Mouse (Mus musculus): ENCODE results near the gene Tbc1d2. TPM values are rescaled to one million over a fixed set of nuclear protein-coding genes. Genes with fewer than 3 reads are reported as not detected.

The Tbc1d2 gene
- polyA plus RNA-seq (2012; rRNA removed) = 3.0 and 4.2 TPM in 2 replicates

DNA sequence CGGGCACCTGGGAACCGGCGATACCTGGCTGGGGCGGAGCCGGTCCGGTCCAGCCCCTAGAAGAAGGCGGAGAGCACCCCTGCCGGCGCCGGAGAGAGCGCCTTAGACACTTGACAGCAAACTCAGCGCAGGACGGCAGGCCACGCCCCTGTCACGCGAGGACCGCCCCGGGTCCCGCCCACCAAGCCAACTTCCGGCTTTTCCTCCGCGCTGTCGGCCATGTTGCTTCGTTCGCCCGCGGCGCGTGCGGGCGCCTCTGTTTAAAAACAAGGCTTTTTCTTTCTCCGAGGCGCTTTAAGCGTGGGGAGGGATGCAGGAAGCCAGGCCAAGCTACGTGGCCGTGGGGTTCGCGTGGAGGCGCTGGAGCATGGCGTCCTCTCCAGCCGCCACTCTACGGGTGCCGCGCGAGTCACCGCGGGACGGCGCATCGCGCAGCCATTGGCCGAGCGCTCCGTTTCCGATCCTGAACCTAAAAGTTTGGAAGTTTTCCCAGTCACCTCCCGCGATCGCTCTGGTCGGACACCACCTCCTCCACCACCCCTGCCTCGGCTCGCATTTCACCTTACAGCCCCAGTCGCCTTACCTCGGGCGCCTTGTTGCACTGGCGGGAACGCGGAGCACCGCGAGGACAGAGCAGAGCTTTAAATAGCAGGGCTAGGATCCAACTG is at the start of gene Tbc1d2:
TSS of gene Tbc1d2 (minus strand) at position 124 of the 668 bp plus-strand sequence.
- DNase-seq (ENCODE audit: extremely low spot score in 1 of 2, low spot score in 1 of 2) = peak; percentile 79 to 95

DNA sequence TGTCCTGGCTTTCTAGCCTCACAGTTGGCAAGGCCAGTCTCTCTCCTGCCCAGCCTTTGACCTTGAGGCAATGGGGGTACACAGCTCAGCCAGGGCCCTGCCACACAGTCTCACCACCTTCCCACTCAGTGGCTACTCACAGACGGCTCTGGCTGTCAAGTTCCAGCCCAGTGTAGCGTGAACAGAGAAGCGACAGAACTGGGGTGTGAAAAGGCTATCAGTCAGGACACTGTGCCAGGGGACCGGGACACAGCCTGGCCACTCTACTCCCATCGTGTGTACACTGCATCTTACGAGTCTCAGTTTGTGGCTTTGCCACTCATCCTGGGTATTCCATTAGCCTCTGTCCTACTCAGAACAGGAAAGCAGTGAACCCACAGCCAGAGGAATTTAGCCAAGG is 46.5 kb upstream of the Tbc1d2 start:
- DNase-seq (ENCODE audit: extremely low spot score in 1 of 2, low spot score in 1 of 2) = no peak

GRCm38 (mm10) chr4:46690565-46690964 is 40.6 kb upstream of the Tbc1d2 start:
- no peak for DNase-seq (ENCODE audit: extremely low spot score in 1 of 2, low spot score in 1 of 2)

GRCm38 (mm10) chr4:46690023-46690420 is 40.0 kb upstream of the Tbc1d2 start:
- no peak for DNase-seq (ENCODE audit: extremely low spot score in 1 of 2, low spot score in 1 of 2)

GRCm38 (mm10) chr4:46689397-46690022 is 39.5 kb upstream of the Tbc1d2 start:
- peak; percentile 53 to 92 for DNase-seq (ENCODE audit: extremely low spot score in 1 of 2, low spot score in 1 of 2)

DNA sequence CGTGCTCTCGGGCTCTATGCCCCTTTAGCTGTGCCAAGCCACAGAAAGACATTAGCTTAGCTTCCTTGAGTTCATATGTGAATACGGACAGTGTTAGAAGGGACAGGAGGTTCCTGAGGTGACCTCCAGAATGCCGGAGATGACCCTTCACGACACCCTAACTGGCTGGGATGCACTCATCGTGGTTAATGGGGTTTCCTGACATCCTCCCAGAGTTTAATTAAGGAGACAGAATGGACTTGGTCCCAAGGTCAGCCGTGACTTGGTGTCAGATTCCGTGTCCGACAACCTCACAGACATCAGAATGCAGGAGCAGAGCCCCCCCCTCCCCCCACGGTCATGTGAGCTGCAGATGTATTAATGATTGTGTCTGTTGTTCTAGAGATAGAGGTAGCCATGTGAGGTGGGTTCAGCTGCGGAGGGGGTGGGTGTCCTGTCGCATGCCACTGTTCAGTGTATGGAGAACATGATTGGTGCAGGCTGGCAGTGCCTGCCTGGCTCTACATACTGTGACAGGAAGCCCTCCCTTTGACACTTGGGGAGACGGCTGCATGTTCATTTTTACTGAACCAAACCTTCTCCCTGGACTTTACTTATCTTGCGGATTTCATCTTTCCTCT is 38.3 kb upstream of the Tbc1d2 start:
- DNase-seq (ENCODE audit: extremely low spot score in 1 of 2, low spot score in 1 of 2) = no peak

DNA sequence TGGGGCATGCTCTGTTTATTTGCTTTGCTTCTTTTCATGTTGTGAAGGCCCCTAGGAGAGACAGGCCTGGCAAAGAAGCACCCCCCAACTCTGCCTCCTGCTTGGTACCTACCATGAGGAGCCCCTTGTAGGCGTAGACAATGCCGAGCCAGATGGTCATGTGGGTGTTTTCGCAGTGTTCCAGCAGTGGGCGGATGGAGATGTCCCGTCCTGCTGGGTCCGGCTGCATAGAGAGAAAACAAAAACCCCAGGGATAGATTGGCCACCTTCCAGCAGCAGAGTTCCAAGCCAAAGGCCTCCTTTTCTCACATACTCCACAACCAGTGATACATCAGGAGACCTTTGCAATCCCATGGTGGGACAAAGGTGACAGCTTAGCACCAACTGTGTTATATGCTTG is 34.2 kb upstream of the Tbc1d2 start:
- peak; percentile 85 to 89 for DNase-seq (ENCODE audit: extremely low spot score in 1 of 2, low spot score in 1 of 2)

- no peak for DNase-seq (ENCODE audit: extremely low spot score in 1 of 2, low spot score in 1 of 2)
These were observed 26.6 kb upstream of the Tbc1d2 start for GRCm38 (mm10) chr4:46676646-46677045.

- no peak for DNase-seq (ENCODE audit: extremely low spot score in 1 of 2, low spot score in 1 of 2)
These were observed 26.0 kb upstream of the Tbc1d2 start for GRCm38 (mm10) chr4:46675992-46676391.

- DNase-seq (ENCODE audit: extremely low spot score in 1 of 2, low spot score in 1 of 2) = no peak
These were observed 25.3 kb upstream of the Tbc1d2 start for GRCm38 (mm10) chr4:46675272-46675785.

GRCm38 (mm10) chr4:46668620-46669019 is 18.6 kb upstream of the Tbc1d2 start:
- no peak for DNase-seq (ENCODE audit: extremely low spot score in 1 of 2, low spot score in 1 of 2)

- no peak for DNase-seq (ENCODE audit: extremely low spot score in 1 of 2, low spot score in 1 of 2)
These were observed 16.4 kb upstream of the Tbc1d2 start for GRCm38 (mm10) chr4:46666420-46666819.

- no peak for DNase-seq (ENCODE audit: extremely low spot score in 1 of 2, low spot score in 1 of 2)
These were observed 15.4 kb upstream of the Tbc1d2 start for GRCm38 (mm10) chr4:46665371-46665774.

- DNase-seq (ENCODE audit: extremely low spot score in 1 of 2, low spot score in 1 of 2) = peak in 1 of 2 experiments; percentile 59
These were observed 14.4 kb upstream of the Tbc1d2 start for GRCm38 (mm10) chr4:46664123-46665009.

DNA sequence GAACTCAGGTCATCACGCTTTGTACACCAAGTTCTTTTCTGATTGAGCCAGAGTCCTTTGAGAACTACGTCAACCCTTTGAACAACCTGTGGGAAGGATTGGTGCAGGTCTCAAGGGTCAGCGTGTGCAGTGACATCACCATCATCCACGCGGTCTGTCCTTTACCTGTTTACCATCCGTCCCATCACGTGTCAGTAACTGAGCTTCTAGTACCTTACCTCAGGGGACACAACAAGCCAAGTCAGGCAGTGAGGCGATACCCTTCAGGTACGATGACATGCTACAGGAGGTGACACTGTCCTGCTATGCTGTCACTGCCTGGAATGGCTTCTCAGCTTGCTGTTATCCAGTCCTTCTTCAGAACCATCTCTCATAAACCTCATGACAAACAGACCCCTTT is 11.4 kb upstream of the Tbc1d2 start:
- no peak for DNase-seq (ENCODE audit: extremely low spot score in 1 of 2, low spot score in 1 of 2)

- no peak for DNase-seq (ENCODE audit: extremely low spot score in 1 of 2, low spot score in 1 of 2)
These were observed 8.9 kb upstream of the Tbc1d2 start for GRCm38 (mm10) chr4:46658946-46659345.

- DNase-seq (ENCODE audit: extremely low spot score in 1 of 2, low spot score in 1 of 2) = peak in 1 of 2 experiments; percentile 91
These were observed 7.1 kb upstream of the Tbc1d2 start for GRCm38 (mm10) chr4:46657116-46657515.

DNA sequence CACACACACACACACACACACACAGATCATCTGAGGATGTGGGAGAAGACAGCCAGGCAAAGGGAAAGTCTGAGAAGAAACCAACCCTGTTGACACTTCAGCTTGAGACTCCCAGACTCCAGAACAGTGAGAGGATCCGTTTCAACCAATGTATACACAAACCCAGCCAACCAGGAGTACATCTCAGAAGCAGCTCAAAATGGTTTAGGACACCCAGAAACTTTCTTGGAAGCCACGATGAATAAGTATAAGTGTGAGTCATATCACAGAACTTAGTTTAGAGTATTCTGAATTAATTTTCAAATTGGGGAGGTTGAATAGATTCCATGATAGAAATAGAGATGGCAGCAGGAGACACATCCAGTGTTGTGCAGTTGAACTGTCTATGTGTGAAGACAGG is 5.9 kb upstream of the Tbc1d2 start:
- peak in 1 of 2 experiments; percentile 47 for DNase-seq (ENCODE audit: extremely low spot score in 1 of 2, low spot score in 1 of 2)

GRCm38 (mm10) chr4:46655298-46655697 is 5.3 kb upstream of the Tbc1d2 start:
- no peak for DNase-seq (ENCODE audit: extremely low spot score in 1 of 2, low spot score in 1 of 2)

GRCm38 (mm10) chr4:46649161-46649560 is 848 bp downstream of the Tbc1d2 start:
- DNase-seq (ENCODE audit: extremely low spot score in 1 of 2, low spot score in 1 of 2) = no peak

- no peak for DNase-seq (ENCODE audit: extremely low spot score in 1 of 2, low spot score in 1 of 2)
These were observed 6.3 kb downstream of the Tbc1d2 start for GRCm38 (mm10) chr4:46643676-46644112.

All from frontal cortex, adult 2 months (tissue).